Mouse (Mus musculus) E14TG2a.4 (cell line): ENCODE results near the gene Fam214a.

Experiments used
- H3K27me3 ChIP-seq: 2 replicates; pipeline ENCODE4 v1.6.1; 2014; ENCODE audit warnings: low read length, control low read depth; ENCODE audit not compliant: insufficient read depth
- H3K36me3 ChIP-seq: 2 replicates; pipeline ENCODE4 v1.6.1; 2014; ENCODE audit warnings: low read length, control low read depth; ENCODE audit not compliant: insufficient read depth
- H3K4me1 ChIP-seq: replicated peaks from 2 replicates; pipeline ENCODE4 v1.6.1; 2014; ENCODE audit warnings: low read depth, low read length, control low read depth
- H3K4me3 ChIP-seq: replicated peaks from 2 replicates; pipeline ENCODE4 v1.5.1; 2014; ENCODE audit warnings: mild to moderate bottlenecking, low read length
- H3K9me3 ChIP-seq: 2 replicates; pipeline ENCODE4 v1.6.1; 2014; ENCODE audit warnings: low read length, control low read depth
- CTCF ChIP-seq: conservative IDR thresholded peaks from 2 replicates; pipeline ENCODE4 v1.5.1; 2014; ENCODE audit warnings: low read length
- NANOG ChIP-seq: IDR thresholded peaks from 2 replicates; pipeline ENCODE4 v1.6.1; 2014; ENCODE audit warnings: borderline replicate concordance, low read length, mixed read lengths
- POU5F1 ChIP-seq: IDR thresholded peaks from 2 replicates; pipeline ENCODE4 v1.6.1; 2014; ENCODE audit warnings: low read length, borderline replicate concordance

Fam214a gene

DNA sequence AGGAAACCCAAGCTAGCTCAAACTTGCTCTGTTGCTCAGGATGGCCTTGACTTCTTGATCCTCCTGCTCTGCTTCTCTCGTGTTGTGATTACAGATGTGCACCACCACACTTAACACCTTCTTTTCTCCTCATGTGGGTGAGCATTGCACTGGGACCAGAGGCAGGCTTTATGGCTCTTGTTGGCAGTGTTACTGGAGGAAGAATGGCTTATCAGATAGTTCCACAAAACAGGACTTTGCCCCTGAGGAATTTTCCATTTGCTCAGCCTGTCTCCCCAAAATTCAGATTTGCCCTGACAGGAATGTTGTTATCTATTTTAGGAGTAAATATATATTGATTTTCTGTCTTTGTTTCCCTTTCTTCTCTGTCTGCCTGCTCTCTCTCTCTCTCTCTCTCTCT is 82.0 kb downstream of the Fam214a start:
- Histone ChIP-seq H3K36me3 (peaks cover under 1% of the 10 kb centered on the region; the same call in 1 of the 2 replicates), H3K27me3 (no peaks in the 10 kb centered on the region), H3K4me1 (peaks cover 17% of the 10 kb centered on the region), H3K9me3 (no peaks in the 10 kb centered on the region), H3K4me3 (no peak overlapping the region)
- no peak for TF ChIP-seq POU5F1
- TF ChIP-seq NANOG, result no peak
- TF ChIP-seq CTCF, result no peak

DNA sequence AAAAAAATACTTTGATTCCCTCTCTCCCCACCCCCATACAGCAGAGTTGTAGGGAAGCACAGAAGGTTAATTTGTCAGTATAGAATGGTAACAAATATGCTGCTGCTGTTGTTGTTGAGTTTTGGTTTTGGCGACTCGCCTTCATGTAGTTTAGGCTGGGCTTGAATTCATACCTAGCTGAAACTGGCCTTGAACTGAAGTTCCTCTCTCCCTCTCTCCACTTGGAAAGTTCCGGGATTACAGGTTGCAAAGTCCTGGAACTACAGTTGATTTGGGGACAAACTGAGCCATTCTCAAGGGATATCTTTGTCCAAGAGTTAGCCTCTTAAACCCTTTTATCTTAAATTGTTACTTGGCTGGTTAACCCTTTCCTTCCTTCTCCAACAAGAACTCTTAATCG is 83.3 kb downstream of the Fam214a start:
- H3K4me3 ChIP-seq, result no peak overlapping the region
- TF ChIP-seq CTCF, result no peak
- TF ChIP-seq NANOG, result no peak
- no peak for TF ChIP-seq POU5F1
- no peaks in the 10 kb centered on the region for H3K9me3 ChIP-seq
- H3K36me3 ChIP-seq, result peaks cover 11% of the 10 kb centered on the region; the same call in 1 of the 2 replicates
- H3K27me3 ChIP-seq, result no peaks in the 10 kb centered on the region
- peaks cover 24% of the 10 kb centered on the region for H3K4me1 ChIP-seq

DNA sequence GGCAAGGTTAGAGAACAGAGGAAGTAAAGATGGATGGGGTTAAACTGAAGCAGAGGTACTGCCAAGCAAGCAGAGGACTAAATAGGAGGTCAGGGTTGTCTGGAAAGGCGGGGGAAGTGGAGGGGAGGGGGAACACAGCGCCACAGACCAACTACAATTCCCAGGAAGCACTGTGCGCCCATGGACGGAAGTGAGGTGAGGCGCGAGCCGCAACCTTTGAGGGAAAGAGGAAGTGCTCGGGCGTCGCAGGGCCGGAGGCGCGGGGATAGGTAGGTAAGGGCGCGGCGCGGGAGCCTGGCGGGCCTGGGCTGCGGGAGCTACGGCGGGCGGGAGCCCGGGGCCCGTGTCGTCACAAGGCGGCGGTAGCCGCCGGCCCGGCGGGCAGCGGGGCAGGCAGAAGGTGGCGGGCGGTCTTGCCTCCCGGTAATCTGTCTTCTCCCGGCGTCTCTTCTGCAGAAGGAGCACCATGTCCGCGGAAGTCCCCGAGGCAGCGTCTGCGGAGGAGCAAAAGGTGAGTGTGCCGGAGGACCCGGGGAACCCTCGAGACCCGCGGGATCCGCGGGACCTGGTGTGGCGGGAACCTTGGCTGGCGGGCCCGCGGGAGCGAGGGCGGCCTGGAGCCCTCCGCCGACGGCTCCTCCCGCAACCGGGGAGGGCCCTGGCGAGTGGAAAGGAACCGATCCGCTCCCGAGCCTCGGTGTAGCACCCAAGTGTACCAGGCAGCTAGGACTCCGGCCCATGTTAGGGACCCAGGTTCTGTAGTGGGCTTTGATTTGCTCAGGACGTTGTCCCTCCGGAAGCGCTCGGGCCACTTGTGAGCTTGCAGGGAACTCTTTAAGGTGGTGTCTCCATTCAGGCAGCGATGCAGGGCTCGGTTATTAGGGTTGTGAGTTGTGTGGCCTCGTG is 85.0 kb downstream of the Fam214a start, which contains the start of gene Arpp19:
Gene Arpp19, plus strand, starts transcription at position 164 of the 906 bp plus-strand sequence.
- H3K36me3 ChIP-seq, result peaks cover 17% of the 10 kb centered on the region; the same call in 1 of the 2 replicates
- no peaks in the 10 kb centered on the region for H3K27me3 ChIP-seq
- peaks cover 32% of the 10 kb centered on the region for H3K4me1 ChIP-seq
- TF ChIP-seq NANOG, result no peak
- no peak for TF ChIP-seq POU5F1
- TF ChIP-seq CTCF, result no peak
- H3K4me3 ChIP-seq, result peak within 1 kb of the TSS; percentile 97
- no peaks in the 10 kb centered on the region for H3K9me3 ChIP-seq

DNA sequence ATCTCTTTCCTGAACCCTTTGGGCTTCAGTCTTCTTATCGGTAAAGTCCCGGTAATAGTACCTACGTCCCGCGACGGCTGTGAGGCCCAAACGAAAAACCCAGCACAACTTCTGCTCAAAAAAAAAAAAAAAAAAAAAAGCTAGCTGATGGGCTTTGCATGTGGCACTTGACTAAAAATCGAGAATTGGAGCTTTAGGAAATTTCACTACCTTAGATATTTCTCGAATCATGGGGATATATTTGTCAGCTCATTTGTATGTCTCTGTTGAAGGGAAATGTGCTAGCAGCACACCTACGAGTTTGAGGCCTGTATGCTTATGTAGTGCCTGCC is 85.6 kb downstream of the Fam214a start:
- H3K27me3 ChIP-seq, result no peaks in the 10 kb centered on the region
- H3K4me3 ChIP-seq, result peak overlapping the region; percentile 97
- peaks cover 23% of the 10 kb centered on the region for H3K36me3 ChIP-seq
- peaks cover 35% of the 10 kb centered on the region for H3K4me1 ChIP-seq
- H3K9me3 ChIP-seq, result no peaks in the 10 kb centered on the region
- TF ChIP-seq POU5F1 (no peak), CTCF (no peak), NANOG (no peak)

DNA sequence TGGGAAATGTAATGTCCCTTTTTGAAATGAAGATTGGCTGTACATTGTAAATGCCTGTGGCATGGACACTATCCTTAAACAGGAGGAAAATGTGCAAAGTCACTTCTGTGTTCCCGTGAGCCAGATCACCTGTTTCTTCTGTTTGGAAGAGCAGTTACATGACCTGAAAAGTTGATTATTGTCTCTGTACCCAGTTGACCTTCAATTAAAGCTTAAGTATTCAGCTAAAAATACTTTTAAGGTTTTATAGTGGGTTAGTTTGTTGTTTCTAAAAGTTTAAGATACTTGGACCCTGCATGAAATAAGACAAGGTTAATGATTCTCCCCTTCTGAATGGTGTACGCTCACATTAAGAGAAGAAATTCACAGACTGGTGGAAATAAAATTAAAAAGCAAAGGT is 87.9 kb downstream of the Fam214a start:
- H3K9me3 ChIP-seq, result no peaks in the 10 kb centered on the region
- peaks cover 45% of the 10 kb centered on the region for H3K4me1 ChIP-seq
- no peak overlapping the region for H3K4me3 ChIP-seq
- H3K36me3 ChIP-seq, result peaks cover 34% of the 10 kb centered on the region
- no peaks in the 10 kb centered on the region for H3K27me3 ChIP-seq
- no peak for TF ChIP-seq POU5F1
- TF ChIP-seq CTCF, result no peak

DNA sequence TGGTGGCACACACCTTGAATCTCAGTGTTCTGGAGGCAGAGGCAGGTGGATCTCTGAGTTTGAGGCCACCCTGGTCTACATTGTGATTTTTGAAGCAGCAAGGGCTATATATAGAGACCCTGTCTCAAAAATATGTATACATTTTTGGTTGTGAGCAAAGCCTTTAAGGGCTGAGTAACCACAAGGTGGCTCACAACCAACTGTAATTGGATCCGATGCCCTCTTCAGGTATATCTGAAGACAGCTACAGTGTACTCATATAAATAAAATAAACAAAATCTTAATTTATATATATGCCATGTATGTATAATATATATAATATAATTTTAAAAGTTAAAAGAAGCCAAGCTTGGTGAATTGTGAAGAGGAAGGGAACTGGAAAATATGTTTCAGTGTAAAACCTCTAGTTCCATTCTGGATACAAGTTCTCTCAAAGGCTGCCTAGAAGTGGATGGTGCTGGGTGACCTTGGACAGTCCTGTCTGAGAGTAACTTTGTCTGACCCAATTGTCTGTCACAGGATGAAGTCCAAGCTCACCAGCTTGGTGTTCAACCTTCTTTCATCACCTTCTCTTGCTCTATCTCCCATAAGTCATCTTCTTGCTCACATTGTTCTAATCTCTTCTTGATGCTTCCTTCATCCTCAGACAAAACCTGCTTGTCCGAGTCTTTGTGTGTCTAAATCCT is 89.3 kb downstream of the Fam214a start:
- TF ChIP-seq POU5F1, result no peak
- no peak for TF ChIP-seq NANOG
- no peak for TF ChIP-seq CTCF
- Histone ChIP-seq H3K36me3 (peaks cover 47% of the 10 kb centered on the region), H3K27me3 (no peaks in the 10 kb centered on the region), H3K4me3 (no peak overlapping the region), H3K9me3 (no peaks in the 10 kb centered on the region), H3K4me1 (peaks cover 45% of the 10 kb centered on the region)

DNA sequence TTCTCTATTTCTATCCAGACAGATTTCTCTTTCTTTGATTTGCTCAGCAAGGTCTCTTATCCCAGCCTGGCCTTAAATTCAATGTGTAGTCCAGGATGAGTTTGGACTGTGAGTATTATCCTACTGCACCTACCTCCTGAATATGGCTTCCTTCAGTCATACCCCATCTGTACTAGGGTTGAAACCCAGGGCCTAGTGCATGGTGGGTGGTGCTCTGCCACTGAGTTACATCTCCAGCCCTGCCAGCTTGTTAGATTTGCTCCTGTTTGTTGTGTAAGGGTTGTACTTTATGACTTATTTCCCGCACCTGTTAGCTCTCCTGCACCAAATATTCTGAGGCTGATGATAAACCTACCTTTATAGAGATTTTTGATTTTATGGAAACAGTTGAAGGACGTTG is 90.5 kb downstream of the Fam214a start:
- Histone ChIP-seq H3K9me3 (no peaks in the 10 kb centered on the region), H3K4me3 (no peak overlapping the region), H3K27me3 (no peaks in the 10 kb centered on the region), H3K36me3 (peaks cover 59% of the 10 kb centered on the region), H3K4me1 (peaks cover 42% of the 10 kb centered on the region)
- TF ChIP-seq POU5F1, result no peak
- TF ChIP-seq NANOG, result no peak
- TF ChIP-seq CTCF, result no peak

DNA sequence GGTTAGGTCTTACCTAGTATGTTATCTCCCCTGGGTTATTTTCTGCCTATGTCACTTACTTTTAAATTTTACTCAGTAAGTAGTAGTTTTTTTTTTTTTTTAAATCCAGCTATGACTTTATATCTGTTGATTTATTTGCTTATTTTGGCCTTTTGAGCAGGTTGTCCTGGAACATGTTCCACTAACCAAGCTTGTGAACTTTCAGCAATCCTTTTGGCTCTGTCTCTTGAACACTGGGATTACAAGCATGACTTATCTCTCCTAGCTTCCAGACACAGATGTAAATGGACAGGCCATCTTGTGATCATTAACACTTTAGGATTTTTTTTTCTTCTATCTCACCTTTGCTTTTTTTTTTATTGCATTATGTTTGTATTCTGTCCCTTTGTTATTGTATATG is 94.4 kb downstream of the Fam214a start:
- Histone ChIP-seq H3K9me3 (no peaks in the 10 kb centered on the region), H3K4me3 (no peak overlapping the region), H3K4me1 (peaks cover 16% of the 10 kb centered on the region; the same call in 1 of the 2 replicates), H3K27me3 (no peaks in the 10 kb centered on the region), H3K36me3 (peaks cover 62% of the 10 kb centered on the region)
- TF ChIP-seq CTCF, result no peak
- no peak for TF ChIP-seq POU5F1
- no peak for TF ChIP-seq NANOG
